Mouse (Mus musculus): ENCODE measurements around the gene Slc23a3.

The Slc23a3 gene

GRCm38 (mm10) chr1:75147411-75148135 is 13.9 kb upstream of the Slc23a3 start:
- ChIA-PET POLR2A (interaction anchor here in 1 of 4 experiments (1.2 to 1.4 kb wide), 2 partner anchors 10 to 21 kb away, joined by 3 read pairs; partner anchors contain the start of gene Zfand2b), CTCF (interaction anchor here in 3 of 4 experiments (0.6 to 1.5 kb wide), 3 partner anchors 33 to 521 kb away, joined by 3 to 5 read pairs (median 4); partner anchors contain the start of gene Abcb6 (in 1 of the 3))

GRCm38 (mm10) chr1:75145589-75145988 is 11.9 kb upstream of the Slc23a3 start:
- ChIA-PET POLR2A (interaction anchor here in 2 of 4 experiments (0.7 to 2.5 kb wide), 4 partner anchors 23 to 172 kb away, joined by 3 to 6 read pairs (median 4); partner anchors contain the start of genes Dnpep (in 1 of the 2) and Zfand2b (in 1 of the 2)), CTCF (interaction anchor here in 1 of 4 experiments (0.9 to 1.0 kb wide), 2 partner anchors 105 to 297 kb away, joined by 3 to 4 read pairs; no protein-coding TSS in a partner anchor)

DNA sequence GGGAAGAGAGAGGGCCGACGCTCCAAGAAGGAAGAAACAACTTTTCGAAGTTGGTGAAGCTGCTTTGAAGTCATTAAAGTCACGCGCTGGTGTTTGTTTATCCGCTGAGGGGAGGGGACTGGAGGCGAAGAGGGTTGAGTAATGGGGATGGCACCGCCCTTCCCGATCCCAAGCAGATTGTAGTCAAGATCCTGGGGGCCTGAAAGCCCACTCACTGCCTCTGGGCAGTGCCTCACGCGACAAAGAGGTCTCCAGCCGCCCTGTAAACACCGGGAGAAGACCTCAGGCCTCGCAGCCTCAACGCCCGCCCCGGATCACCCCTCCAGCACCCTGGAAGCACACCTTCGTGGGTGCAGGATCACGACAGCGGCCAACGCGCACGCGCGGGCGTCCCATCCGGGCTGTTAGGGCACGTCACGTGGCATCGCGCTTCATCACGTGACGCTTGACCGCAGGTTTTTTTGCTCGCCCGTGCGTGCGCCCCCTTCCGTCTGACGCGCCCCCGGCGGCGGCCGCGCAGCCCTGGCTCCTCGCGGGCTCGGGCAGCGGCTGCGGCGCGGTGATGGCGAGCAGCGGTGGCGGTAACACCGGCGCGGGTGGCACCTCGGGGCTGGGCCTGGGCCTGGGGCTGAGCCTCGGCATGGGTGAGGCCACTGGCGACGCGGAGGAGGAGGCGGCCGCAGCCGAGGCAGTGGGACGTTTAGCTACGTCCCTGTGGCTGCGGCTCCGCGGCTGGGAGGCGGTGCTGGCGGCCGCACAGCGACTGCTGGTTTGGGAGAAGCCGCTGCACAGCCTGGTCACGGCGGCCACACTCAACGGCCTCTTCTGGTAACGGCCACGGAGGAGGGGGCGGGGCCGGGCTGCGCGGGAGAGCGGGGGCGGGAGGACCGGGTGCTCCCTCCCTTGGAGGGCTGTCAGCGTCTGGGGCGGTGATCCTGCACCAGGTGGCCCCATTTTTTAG is 8.9 kb upstream of the Slc23a3 start, which contains the start of the genes Cnppd1 and Retreg2:
Cnppd1 (minus strand) TSS at position 411 of the 961 bp plus-strand sequence.
Retreg2 (plus strand) TSS at position 478 of the 961 bp plus-strand sequence.
- CTCF ChIA-PET = interaction anchor here in 2 of 4 experiments (1.3 to 1.6 kb wide), 2 partner anchors 109 to 194 kb away, joined by 4 to 5 read pairs; no protein-coding TSS in a partner anchor

GRCm38 (mm10) chr1:75141486-75142190 is 7.9 kb upstream of the Slc23a3 start:
- ChIA-PET POLR2A (interaction anchor here in 2 of 4 experiments (0.9 to 3.2 kb wide), 18 partner anchors 16 to 214 kb away, joined by 3 to 13 read pairs (median 4); partner anchors contain the start of genes Ankzf1 (in 2 of the 2), Atg9a (in 2 of the 2), Abcb6 (in 1 of the 2) and Tuba4a (in 1 of the 2)), CTCF (interaction anchor here in 2 of 4 experiments (0.8 to 1.8 kb wide), 3 partner anchors 110 to 273 kb away, joined by 3 to 7 read pairs (median 4); no protein-coding TSS in a partner anchor)

More for the DNA sequence above, 8.9 kb upstream of the Slc23a3 start, which contains the start of the genes Cnppd1 and Retreg2:
- POLR2A ChIA-PET = interaction anchor here in 2 of 4 experiments (0.7 to 3.2 kb wide), 17 partner anchors 17 to 175 kb away, joined by 3 to 13 read pairs (median 3); partner anchors contain the start of genes Ankzf1 (in 2 of the 2), Atg9a (in 2 of the 2), Zfand2b (in 2 of the 2) and Abcb6 (in 1 of the 2)

GRCm38 (mm10) chr1:75140601-75141190 is 7.0 kb upstream of the Slc23a3 start:
- POLR2A ChIA-PET = interaction anchor here in 2 of 4 experiments (0.6 to 3.2 kb wide), 9 partner anchors 28 to 190 kb away, joined by 3 to 13 read pairs (median 5); partner anchors contain the start of genes Abcb6 (in 1 of the 2), Tuba4a (in 1 of the 2) and Zfand2b (in 1 of the 2)

GRCm38 (mm10) chr1:75138448-75138847 is 4.8 kb upstream of the Slc23a3 start:
- ChIA-PET POLR2A (interaction anchor here in 2 of 4 experiments (0.6 to 0.9 kb wide), 2 partner anchors 12 to 121 kb away, joined by 3 to 6 read pairs; no protein-coding TSS in a partner anchor), CTCF (no interaction called here)

More at GRCm38 (mm10) chr1:75140601-75141190, 7.0 kb upstream of the Slc23a3 start:
- CTCF ChIA-PET = interaction anchor here in 3 of 4 experiments (0.6 to 1.8 kb wide), 8 partner anchors 10 to 286 kb away, joined by 3 to 7 read pairs (median 4); no protein-coding TSS in a partner anchor

DNA sequence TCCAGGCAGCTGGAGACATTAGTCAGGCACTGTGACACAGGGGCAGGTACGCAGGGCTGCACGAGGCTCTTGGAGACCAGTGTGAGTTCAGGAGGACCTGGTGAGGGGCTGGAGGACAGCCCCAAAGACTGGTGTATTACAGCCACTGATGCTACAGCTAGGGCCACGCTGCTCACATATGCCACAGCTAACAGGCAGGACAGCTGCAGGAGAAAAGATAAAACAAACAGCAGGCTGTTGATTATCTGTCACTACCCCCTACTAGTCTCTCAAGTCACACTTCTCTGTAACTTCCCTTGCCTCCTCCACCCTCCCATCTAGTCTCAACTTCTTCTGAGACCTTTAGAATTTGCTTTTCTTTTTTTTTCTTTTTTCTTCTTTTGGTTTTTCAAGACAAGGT is 3.0 kb upstream of the Slc23a3 start:
- CTCF ChIA-PET = no interaction called here
- POLR2A ChIA-PET = interaction anchor here in 1 of 4 experiments (1.0 kb wide), 1 partner anchor 93 kb away, joined by 5 read pairs; no protein-coding TSS in a partner anchor

DNA sequence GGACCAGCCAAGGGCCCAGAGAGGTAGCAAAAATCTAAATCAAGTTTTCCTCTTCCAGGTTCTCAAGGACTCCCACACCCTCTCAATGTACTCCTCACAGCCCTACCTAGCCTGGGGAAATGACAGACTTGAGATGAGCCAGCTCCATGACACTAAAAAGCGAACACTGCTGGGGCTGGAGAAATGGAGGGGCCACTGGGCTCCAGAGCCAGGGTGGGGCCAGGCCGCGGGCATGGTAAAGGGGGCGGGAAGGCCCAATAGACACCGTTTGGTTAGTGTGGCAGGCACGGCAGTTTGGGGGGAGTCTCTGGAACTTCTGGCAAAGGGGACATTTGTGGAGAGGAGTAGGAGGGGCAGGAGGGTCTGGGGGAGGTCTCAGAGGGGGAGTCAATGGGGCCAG is 2.6 kb upstream of the Slc23a3 start:
- ChIA-PET CTCF (no interaction called here), POLR2A (no interaction called here)

DNA sequence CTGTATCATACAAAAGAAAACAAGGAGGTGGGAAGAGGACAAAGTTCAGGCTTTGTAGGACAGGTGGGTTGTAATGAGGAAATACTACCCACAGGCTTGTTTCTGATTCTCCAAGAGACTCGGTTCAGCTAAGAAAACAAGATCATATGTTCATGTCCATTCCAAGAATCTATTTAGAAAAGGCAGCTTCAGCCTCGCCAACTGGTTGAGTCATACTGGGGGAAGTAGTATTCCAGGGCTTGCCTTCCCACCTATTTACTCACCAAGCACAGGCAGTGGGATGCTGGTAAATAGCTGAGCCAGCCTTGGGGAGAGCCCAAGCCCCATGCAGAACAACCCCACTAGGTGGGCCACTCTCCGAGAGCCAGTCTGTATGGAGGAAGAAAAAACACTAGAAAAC is 5.0 kb downstream of the Slc23a3 start:
- CTCF ChIA-PET = interaction anchor here in 2 of 4 experiments (1.0 to 1.3 kb wide), 3 partner anchors 112 to 128 kb away, joined by 3 to 4 read pairs (median 3); no protein-coding TSS in a partner anchor
- POLR2A ChIA-PET = interaction anchor here in 1 of 4 experiments (0.5 to 2.0 kb wide), 2 partner anchors 188 to 307 kb away, joined by 3 to 5 read pairs; partner anchors contain the start of genes Dnpep and Gmppa

GRCm38 (mm10) chr1:75125418-75125817 is 8.3 kb downstream of the Slc23a3 start:
- ChIA-PET CTCF (no interaction called here), POLR2A (interaction anchor here in 1 of 4 experiments (1.2 to 1.5 kb wide), 2 partner anchors 13 to 16 kb away, joined by 3 read pairs; no protein-coding TSS in a partner anchor)

DNA sequence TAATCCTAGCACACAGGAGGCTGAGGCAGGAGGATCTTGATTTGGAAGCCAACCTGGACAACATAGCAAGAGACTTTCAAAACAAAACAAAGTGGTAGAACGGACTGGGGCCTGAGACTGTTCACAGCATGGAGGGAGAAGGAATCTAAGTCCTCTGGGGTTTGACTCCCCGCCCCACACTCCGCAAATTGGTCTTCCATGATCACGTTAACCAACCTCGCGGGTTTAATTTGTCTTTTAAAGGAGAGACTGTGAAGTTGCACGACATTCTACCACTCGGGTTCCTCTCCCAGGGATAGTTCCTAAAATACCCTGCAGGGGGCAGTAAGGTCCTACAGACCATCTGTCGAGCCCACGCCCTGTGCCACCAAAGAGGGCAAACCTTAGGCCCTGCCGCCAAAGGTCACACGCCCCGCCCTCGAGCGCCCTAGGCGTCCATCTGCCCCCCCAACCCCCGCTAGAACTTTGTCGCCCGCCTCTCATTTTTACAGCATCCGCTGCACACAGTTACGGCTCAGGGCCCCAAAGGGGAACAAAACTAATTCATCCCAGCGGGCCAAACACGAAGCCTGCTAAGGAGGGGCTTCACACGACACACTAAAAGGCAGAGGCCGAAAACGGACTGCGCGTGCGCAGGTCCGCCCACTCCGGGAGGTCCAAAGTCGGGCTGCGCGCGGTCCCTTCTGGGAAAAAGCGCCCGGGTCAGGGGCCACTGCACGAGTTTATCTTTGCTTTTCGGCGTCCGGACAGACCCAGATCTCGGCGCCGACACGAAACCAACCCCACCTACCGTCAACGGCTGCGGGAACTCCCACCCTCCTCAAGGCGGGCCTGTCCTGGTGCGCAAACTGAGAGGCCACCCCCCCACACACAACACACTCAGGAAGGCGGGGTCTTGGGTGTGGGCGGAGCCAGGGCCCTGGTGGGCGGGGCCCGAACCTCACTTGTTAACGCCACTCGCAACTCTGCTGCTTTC is 9.1 kb downstream of the Slc23a3 start, which contains the start of gene Nhej1:
Nhej1 (minus strand) TSS at position 855 of the 976 bp plus-strand sequence.
- POLR2A ChIA-PET = interaction anchor here in 2 of 4 experiments (0.6 to 1.0 kb wide), 2 partner anchors 120 to 127 kb away, joined by 3 read pairs; no protein-coding TSS in a partner anchor
- CTCF ChIA-PET = interaction anchor here in 1 of 4 experiments (1.1 to 1.2 kb wide), 2 partner anchors 127 to 223 kb away, joined by 3 to 6 read pairs; no protein-coding TSS in a partner anchor

GRCm38 (mm10) chr1:75122211-75122610 is 11.5 kb downstream of the Slc23a3 start:
- POLR2A ChIA-PET = no interaction called here

More at GRCm38 (mm10) chr1:75122211-75122610, 11.5 kb downstream of the Slc23a3 start:
- CTCF ChIA-PET = interaction anchor here in 2 of 4 experiments (0.6 to 1.2 kb wide), 9 partner anchors 67 to 342 kb away, joined by 3 to 7 read pairs (median 3); no protein-coding TSS in a partner anchor
